Mouse (Mus musculus) thymus, postnatal 0 days (tissue): ENCODE measurements around the gene Srpk3. TPM values are rescaled to one million over a fixed set of nuclear protein-coding genes. Genes with fewer than 3 reads are reported as not detected.
"Not testable (repeated sequence)": the region's sequence is repeated elsewhere in the genome, so short reads cannot be mapped to it uniquely, and the experiment has no call there.

Experiments used
- DNase-seq: peaks from one replicate; pipeline ENCODE4 v3.0.0-alpha.2; 2015; ENCODE audit warnings: low spot score
- polyA plus RNA-seq: library from polyadenylated mRNA; unstranded; fragments of >200 nt; fragmentation: Nextera tagmentation; extraction: Ambion mirVana; gene quantifications from 2 replicates; pipeline ENCODE4 v1.2.1, GENCODE M21; 2015

Srpk3 gene
- 1.1 and 1.4 TPM in 2 replicates for polyA plus RNA-seq

- DNase-seq, result no peak
Measured at GRCm38 (mm10) chrX:73774168-73774760, at the start of gene Srpk3. TSS of gene Srpk3 (plus strand) at chrX:73774405.

- DNase-seq, result no peak
Measured at GRCm38 (mm10) chrX:73730908-73731307, 43.3 kb upstream of the Srpk3 start.

GRCm38 (mm10) chrX:73738155-73738554 is 36.0 kb upstream of the Srpk3 start:
- DNase-seq, result no peak

- no peak for DNase-seq
Measured at GRCm38 (mm10) chrX:73739151-73739550, 35.1 kb upstream of the Srpk3 start.

GRCm38 (mm10) chrX:73739841-73740240 is 34.4 kb upstream of the Srpk3 start:
- not testable (repeated sequence) for DNase-seq

GRCm38 (mm10) chrX:73744774-73745481 is 29.3 kb upstream of the Srpk3 start:
- DNase-seq, result no peak

GRCm38 (mm10) chrX:73748977-73749376 is 25.2 kb upstream of the Srpk3 start:
- DNase-seq, result no peak

- no peak for DNase-seq
Measured at GRCm38 (mm10) chrX:73756334-73757140, 17.7 kb upstream of the Srpk3 start, which contains the start of gene Plxnb3. TSS of gene Plxnb3 (plus strand) at chrX:73757090.

GRCm38 (mm10) chrX:73758611-73759290 is 15.5 kb upstream of the Srpk3 start:
- no peak for DNase-seq

- no peak for DNase-seq
Measured at GRCm38 (mm10) chrX:73765311-73765710, 8.9 kb upstream of the Srpk3 start.

GRCm38 (mm10) chrX:73767267-73767666 is 6.9 kb upstream of the Srpk3 start:
- peak; percentile 25 for DNase-seq

- DNase-seq, result no peak
Measured at GRCm38 (mm10) chrX:73774802-73775483, 738 bp downstream of the Srpk3 start.

GRCm38 (mm10) chrX:73782227-73782626 is 8.0 kb downstream of the Srpk3 start:
- no peak for DNase-seq

- no peak for DNase-seq
Measured at GRCm38 (mm10) chrX:73785666-73786065, 11.5 kb downstream of the Srpk3 start.

- peak; percentile 95 for DNase-seq
Measured at GRCm38 (mm10) chrX:73786364-73787224, 12.4 kb downstream of the Srpk3 start, which contains the start of the genes Idh3g and Ssr4. TSS of gene Idh3g (minus strand) at chrX:73786897. TSS of gene Ssr4 (plus strand) at chrX:73787028.

- DNase-seq, result no peak
Measured at GRCm38 (mm10) chrX:73787225-73787558, 13.0 kb downstream of the Srpk3 start.

- DNase-seq, result no peak
Measured at GRCm38 (mm10) chrX:73788501-73788900, 14.3 kb downstream of the Srpk3 start.

GRCm38 (mm10) chrX:73793039-73793438 is 18.8 kb downstream of the Srpk3 start:
- DNase-seq, result no peak

GRCm38 (mm10) chrX:73793505-73793904 is 19.3 kb downstream of the Srpk3 start:
- DNase-seq, result no peak

GRCm38 (mm10) chrX:73797511-73797910 is 23.3 kb downstream of the Srpk3 start:
- no peak for DNase-seq
